Mouse (Mus musculus) spleen, adult 2 months (tissue): ENCODE data around the gene Pank3. TPM values are rescaled to one million over a fixed set of nuclear protein-coding genes. Genes with fewer than 3 reads are reported as not detected.

Experiments
- DNase-seq, 2 experiments: peaks; one replicate each; pipeline versions ENCODE4 v3.0.0 to v3.0.0-alpha.2; 2012 to 2021; ENCODE audit warnings: low spot score in 2 of 2, low read depth in 1 of 2
- H3K27ac ChIP-seq: fragments of 200-500 bp; 2 replicates; pipeline ENCODE4 v1.5.1; 2012; ENCODE audit warnings: low read length, inconsistent platforms; ENCODE audit not compliant: insufficient read depth
- H3K27me3 ChIP-seq: fragments of 200-500 bp; 2 replicates; pipeline ENCODE4 v1.6.1; 2012; ENCODE audit warnings: mild to moderate bottlenecking, moderate library complexity, low read length, inconsistent platforms; ENCODE audit not compliant: control insufficient read depth, insufficient read depth
- H3K36me3 ChIP-seq: fragments of 200-500 bp; 2 replicates; pipeline ENCODE4 v1.6.1; 2012; ENCODE audit warnings: mild to moderate bottlenecking, low read length, inconsistent platforms; ENCODE audit not compliant: control insufficient read depth, insufficient read depth
- H3K4me1 ChIP-seq: fragments of 200-500 bp; 2 replicates; pipeline ENCODE4 v1.6.1; 2011; ENCODE audit warnings: inconsistent platforms; ENCODE audit not compliant: control insufficient read depth, insufficient read depth, insufficient read length
- H3K4me3 ChIP-seq: fragments of 200-500 bp; 2 replicates; pipeline ENCODE4 v1.5.1; 2011; ENCODE audit warnings: mild to moderate bottlenecking, inconsistent platforms; ENCODE audit not compliant: insufficient read depth, insufficient read length; ENCODE audit errors: extremely low read depth
- CTCF ChIP-seq: fragments of 200-500 bp; IDR thresholded peaks from 2 replicates; pipeline ENCODE4 v1.5.1; 2011; ENCODE audit warnings: mild to moderate bottlenecking, inconsistent platforms; ENCODE audit not compliant: insufficient read depth, insufficient read length, insufficient replicate concordance; ENCODE audit errors: extremely low read depth
- POLR2A ChIP-seq: fragments of 200-500 bp; IDR thresholded peaks from 2 replicates; pipeline ENCODE4 v1.6.1; 2011; ENCODE audit warnings: low read depth, low read length, inconsistent platforms
- WGBS: fragments of 180-500 bp; shearing (Covaris S2); methylation state at CpG from one replicate; pipeline ENCODE4 v1.1.7; 2018; 5-methylcytosine and 5-hydroxymethylcytosine counted together
- polyA plus RNA-seq: library from polyadenylated mRNA; depleted of rRNA; stranded (reverse); fragments of >200 nt; gene quantifications from 2 replicates; pipeline ENCODE4 v1.2.3, GENCODE M21; 2012

Pank3 gene
- polyA plus RNA-seq, 1 experiment, result 2.5 TPM

DNA sequence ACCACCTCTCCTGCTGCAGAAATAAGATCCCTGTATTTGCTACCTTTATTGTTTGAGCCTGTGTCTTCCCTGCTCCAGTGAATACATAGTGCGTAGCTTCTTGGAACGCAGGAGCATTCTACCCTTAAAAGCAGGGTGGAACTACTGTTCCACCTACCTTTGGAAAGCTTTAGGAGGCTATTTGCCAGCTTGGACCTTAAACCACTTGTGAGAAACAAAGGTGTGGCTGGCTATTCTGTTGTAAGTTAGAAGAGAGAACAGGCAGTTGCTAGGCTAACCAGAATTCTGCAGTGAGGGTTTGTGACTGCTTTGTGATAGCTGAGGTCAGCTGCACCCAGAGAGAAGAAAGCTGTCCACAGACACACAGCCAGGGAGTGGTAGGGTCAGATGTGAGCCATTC, 32.0 kb upstream of the Pank3 start:
- DNase-seq, result no peak

GRCm38 (mm10) chr11:35738102-35738501, 31.2 kb upstream of the Pank3 start:
- Histone ChIP-seq H3K27me3 (no peaks in the 10 kb centered on the region), H3K27ac (no peak overlapping the region), H3K36me3 (no peaks in the 10 kb centered on the region), H3K4me3 (no peak overlapping the region), H3K4me1 (no peaks in the 10 kb centered on the region)
- DNase-seq, result no peak
- TF ChIP-seq CTCF, result no peak
- no peak for TF ChIP-seq POLR2A
- WGBS, result 80% methylated on average over 3 of the region's 3 CpGs

More for the DNA sequence above, 32.0 kb upstream of the Pank3 start:
- no peak overlapping the region for H3K4me3 ChIP-seq
- 94% methylated on average over 2 of the region's 2 CpGs for WGBS
- no peak for TF ChIP-seq CTCF
- no peak for TF ChIP-seq POLR2A
- H3K27ac ChIP-seq, result no peak overlapping the region
- H3K4me1 ChIP-seq, result no peaks in the 10 kb centered on the region
- H3K27me3 ChIP-seq, result no peaks in the 10 kb centered on the region
- no peaks in the 10 kb centered on the region for H3K36me3 ChIP-seq

DNA sequence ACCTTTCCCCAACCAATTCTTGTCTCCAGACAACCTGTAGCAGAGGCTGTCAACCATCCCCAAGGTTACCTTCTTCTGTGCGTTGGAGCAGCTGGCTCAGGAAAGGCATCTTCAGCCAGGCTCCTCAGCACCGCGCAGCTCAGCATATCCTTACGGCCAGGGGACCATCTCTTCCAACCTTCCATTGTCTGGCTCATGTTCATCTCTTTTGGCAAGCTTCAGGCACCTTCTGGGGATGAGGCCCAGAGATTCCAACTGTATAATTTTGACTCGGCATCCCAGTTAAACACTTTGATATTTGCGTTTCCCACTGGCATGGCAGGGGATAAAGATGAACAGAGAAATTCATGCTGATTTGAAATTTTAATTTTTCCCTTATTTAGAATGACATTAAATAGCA, 25.7 kb upstream of the Pank3 start:
- TF ChIP-seq CTCF (no peak), POLR2A (no peak)
- no peak for DNase-seq
- Histone ChIP-seq H3K27me3 (no peaks in the 10 kb centered on the region), H3K27ac (no peak overlapping the region), H3K4me1 (no peaks in the 10 kb centered on the region), H3K36me3 (no peaks in the 10 kb centered on the region), H3K4me3 (no peak overlapping the region)
- 86% methylated on average over 6 of the region's 6 CpGs for WGBS

GRCm38 (mm10) chr11:35744571-35744970, 24.7 kb upstream of the Pank3 start:
- Histone ChIP-seq H3K27ac (no peak overlapping the region), H3K4me3 (no peak overlapping the region), H3K36me3 (no peaks in the 10 kb centered on the region), H3K4me1 (no peaks in the 10 kb centered on the region), H3K27me3 (no peaks in the 10 kb centered on the region)
- 87% methylated on average over 6 of the region's 6 CpGs for WGBS
- DNase-seq, result no peak
- TF ChIP-seq POLR2A (no peak), CTCF (no peak)

DNA sequence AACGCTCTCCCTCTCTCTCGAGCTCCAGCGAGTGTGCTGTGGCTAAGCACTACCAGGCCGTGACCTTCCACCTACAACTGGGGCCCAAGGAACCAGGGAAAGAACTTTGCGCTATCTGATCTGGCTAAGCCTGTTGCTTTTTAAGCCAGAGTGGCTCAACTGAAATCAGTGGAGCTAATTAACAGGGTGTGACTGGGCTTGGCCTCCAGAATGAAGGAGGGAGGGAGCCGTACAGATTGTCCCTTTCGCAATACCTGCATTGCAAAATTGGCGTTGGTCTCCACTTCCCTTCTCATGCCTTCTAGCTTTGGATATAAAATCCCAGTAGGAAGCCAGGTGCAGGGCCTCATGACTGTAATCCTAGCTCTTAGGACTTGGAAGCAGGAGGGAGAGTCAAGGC, 18.7 kb upstream of the Pank3 start:
- DNase-seq, result no peak
- TF ChIP-seq POLR2A (no peak), CTCF (no peak)
- no peak overlapping the region for H3K27ac ChIP-seq
- H3K4me3 ChIP-seq, result no peak overlapping the region
- H3K4me1 ChIP-seq, result no peaks in the 10 kb centered on the region
- H3K36me3 ChIP-seq, result no peaks in the 10 kb centered on the region
- H3K27me3 ChIP-seq, result no peaks in the 10 kb centered on the region
- WGBS, result 83% methylated on average over 8 of the region's 8 CpGs

DNA sequence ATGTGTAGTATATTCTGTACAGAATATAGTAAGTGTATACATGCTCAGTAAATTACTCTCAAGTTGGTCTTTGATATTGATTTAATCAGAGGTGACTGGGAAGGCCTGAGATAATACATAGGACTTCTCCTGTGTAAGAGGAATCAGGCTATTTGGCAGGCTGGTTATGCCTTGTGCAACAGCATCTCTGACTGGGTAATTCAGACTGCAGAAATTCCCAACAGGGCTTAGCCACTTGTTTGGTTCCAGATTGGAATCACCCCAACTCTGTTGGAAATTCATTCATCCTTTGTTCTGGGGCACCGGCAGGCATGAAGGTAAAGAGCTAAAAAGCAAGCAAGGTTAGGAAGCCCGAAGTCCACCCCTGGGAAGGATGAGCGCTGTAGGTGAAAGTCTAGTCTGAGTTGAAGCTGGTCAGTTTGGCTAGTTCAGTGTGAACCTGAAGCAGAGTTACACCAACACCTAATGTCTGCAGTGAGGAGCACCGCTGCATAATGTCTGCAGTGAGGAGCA, 14.3 kb upstream of the Pank3 start:
- DNase-seq, result no peak
- TF ChIP-seq CTCF (no peak), POLR2A (no peak)
- H3K4me1 ChIP-seq, result no peaks in the 10 kb centered on the region
- 95% methylated on average over 4 of the region's 4 CpGs for WGBS
- no peaks in the 10 kb centered on the region for H3K27me3 ChIP-seq
- H3K36me3 ChIP-seq, result no peaks in the 10 kb centered on the region
- no peak overlapping the region for H3K27ac ChIP-seq
- H3K4me3 ChIP-seq, result no peak overlapping the region

DNA sequence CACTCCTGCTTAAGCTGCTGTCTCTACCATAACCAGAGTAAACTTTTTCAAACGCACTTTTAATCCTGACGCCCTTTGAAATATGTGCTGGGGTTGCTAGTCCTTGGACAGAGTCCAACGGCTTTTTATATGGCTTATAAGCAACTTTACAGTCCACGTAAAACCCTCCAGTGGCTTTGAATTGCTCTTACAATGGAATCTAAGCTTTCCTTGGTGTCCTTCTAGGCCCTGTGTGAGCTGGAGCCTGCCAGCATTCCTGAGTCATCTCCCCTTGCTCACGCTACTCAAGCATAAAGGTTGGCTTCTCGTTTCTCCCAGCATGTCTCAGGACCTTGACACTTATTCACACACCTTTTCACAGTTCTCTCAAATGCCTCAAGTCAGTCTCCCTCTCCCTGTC, 13.7 kb upstream of the Pank3 start:
- H3K36me3 ChIP-seq, result no peaks in the 10 kb centered on the region
- WGBS, result 73% methylated on average over 6 of the region's 6 CpGs
- TF ChIP-seq CTCF, result no peak
- no peak for TF ChIP-seq POLR2A
- H3K27ac ChIP-seq, result no peak overlapping the region
- no peaks in the 10 kb centered on the region for H3K4me1 ChIP-seq
- H3K27me3 ChIP-seq, result no peaks in the 10 kb centered on the region
- H3K4me3 ChIP-seq, result no peak overlapping the region
- no peak for DNase-seq
